Mouse (Mus musculus) kidney, adult 18-20 months (tissue): ENCODE results near the gene Phf21b.
"Not testable (repeated sequence)": the region's sequence is repeated elsewhere in the genome, so short reads cannot be mapped to it uniquely, and the experiment has no call there.

Experiments used
- DNase-seq: peaks from one replicate; pipeline ENCODE4 v3.0.0; 2021

Gene Phf21b

DNA sequence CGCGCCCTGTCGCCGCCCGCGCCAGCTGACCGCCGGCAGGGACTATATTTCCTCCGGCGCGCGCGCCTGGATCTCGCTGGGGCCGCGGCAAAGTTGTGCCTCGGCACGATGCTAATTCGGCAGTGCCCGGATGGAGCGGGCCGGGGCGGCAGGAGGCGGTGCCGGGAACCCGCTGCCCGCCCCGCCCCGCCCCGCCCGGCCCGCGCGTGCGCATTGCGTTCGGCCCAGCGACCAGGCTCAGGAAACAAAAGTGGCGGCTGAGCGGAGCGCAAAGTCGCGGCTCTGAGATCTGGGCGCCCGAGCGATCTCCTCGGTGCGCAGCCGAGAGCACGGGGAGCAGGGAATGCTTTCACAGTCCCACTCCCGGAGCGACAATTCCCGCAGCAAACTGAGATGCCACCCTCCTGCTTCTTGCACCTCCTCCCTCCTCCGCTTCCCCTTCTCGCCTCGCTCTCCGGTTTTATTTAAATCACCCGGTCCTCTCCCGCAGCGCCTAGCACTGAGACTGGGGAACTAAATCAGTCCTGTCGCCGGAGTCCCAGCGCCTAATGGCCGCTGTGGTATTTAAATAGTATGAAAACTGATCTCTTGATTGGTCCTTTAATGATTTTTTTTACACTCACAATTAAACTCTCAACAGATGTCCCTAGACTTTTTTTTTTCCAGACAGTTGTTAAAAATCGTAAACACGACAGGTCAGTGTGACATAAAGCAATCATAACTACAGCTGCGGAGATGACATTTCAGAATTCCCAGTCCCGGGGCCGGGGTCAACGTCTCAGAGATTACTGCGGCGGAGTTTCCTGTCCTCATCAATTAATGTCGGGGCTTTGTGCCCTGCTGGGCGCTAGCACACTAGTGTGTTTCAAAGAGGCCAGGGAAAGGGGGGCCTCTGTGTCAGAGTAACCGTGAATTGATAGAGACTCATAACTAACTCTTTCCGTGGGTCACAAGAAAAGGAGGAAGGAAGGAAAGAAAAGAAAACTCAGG, at the start of gene Phf21b:
TSS of gene Phf21b (minus strand) at position 44 of the 990 bp plus-strand sequence.
- peak; percentile 88 for DNase-seq

GRCm38 (mm10) chr15:84903843-84904385, 48.1 kb upstream of the Phf21b start:
- no peak for DNase-seq

DNA sequence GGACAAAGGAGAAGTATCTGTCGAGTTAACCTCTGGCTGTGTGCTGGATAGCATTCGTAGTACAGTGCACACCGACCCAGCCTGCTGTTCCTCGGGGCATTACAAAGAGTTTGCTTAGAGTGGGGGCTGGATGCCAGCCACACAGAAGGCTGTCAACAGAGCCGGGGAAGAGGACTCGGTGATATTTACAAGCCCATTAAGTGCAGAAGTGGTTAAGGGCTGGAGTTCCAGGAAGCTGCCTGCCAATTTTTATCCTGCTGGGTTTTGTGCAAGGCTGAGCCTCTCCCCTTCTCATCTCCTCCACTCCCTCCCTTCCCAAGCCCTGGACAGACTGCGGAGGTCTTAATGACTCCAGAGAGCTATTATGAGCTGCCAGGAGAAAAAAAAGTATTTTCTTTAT, 42.2 kb upstream of the Phf21b start:
- no peak for DNase-seq

GRCm38 (mm10) chr15:84896664-84897063, 40.8 kb upstream of the Phf21b start:
- no peak for DNase-seq

DNA sequence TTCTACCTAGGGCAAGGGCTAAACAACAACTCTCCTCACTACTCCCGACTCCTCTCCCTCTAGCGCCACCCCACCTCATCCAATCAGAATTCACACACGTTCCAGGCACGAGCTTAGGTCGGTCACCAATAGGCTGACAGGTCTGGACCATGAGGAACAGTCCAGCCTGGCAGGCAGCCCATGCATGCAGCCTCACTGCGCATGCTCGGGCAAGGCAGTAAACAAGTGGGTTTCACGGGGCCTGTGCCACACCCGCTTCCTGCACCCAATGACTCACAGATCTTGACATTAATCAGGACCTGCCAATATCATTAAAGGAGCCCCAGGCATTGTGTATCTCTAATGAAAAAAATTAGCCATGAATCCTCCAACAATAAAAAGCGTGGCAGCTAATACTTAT, 40.4 kb upstream of the Phf21b start:
- not testable (repeated sequence) for DNase-seq

DNA sequence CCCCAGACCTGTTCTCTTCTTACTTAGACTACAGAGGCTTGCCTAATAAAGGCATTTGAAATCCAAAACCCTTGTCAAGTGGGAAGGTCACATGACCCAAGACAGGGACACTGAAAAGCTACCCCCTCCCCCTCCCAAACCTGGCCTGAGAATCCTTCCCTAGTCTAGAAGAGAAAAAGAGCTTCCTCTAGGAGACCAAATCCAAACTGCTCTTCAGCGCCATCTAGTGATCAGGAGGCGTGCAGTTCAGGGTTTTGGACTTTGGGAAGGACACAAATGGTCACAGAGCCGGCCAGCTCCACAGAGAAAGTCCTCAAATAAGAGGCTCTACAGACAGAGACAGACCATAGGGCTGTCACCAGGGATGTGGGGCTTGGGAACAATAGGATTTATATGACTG, 35.8 kb upstream of the Phf21b start:
- peak; percentile 68 for DNase-seq

- DNase-seq: no peak
These were observed 35.4 kb upstream of the Phf21b start for GRCm38 (mm10) chr15:84891246-84891645.

DNA sequence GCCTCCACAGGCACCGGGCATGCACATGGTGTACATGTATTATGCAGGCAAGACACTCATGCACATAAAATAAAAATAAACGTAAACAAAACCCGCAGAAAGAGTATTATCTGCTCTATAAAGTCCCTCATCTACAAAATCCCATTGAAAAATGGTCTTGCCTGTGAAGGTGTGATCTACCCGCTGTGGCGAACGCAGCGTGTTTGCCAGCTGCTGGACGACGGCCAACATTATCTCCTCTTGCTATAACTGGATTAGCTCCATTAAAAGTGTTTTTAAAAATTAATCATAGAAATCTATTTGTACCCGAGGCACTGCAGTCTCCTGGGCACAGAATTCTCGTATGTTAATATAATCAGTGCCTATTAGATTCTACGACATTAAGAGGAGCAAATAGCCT, 32.2 kb upstream of the Phf21b start:
- no peak for DNase-seq

- DNase-seq: no peak
These were observed 21.4 kb upstream of the Phf21b start for GRCm38 (mm10) chr15:84877029-84877815.

DNA sequence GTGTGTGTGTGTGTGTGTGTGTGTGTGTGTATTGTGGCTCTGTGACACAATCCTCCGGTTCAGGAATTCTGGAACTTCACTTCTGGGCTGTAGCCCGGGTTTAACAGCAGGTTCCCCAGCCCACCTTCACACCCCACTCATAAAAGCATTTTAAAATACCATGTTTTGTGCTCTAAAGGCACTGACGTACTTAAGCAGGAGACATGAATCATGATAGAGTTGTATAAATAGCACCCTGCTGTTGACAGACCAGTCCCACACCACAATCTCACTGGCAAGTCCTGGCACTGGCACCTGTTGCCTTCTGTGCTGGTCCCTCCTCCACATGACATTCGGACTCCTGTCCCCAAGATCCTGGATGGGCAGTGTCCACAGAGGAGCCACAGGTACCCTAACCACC, 18.0 kb upstream of the Phf21b start:
- no peak for DNase-seq

- no peak for DNase-seq
These were observed 17.2 kb upstream of the Phf21b start for GRCm38 (mm10) chr15:84873079-84873478.

DNA sequence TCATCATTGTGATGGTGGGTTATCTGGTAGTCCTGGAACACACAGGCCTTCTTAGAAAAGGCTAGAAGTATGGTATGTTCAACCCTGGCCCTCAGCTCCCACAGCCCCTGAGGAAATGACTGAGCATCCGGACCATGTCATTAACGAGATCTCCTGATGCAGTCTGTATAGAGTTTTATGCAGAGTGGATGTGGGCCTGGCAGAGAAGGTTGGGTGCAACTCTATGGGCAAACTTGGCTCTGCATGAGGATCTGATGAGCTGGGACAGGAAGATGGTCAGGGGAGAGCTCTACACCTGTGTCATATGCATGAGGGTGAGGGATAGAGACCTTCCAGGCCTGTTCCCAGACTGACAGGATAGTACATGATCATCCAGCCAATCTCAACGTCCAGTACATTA, 16.0 kb upstream of the Phf21b start:
- DNase-seq: no peak

GRCm38 (mm10) chr15:84861911-84862310, 6.1 kb upstream of the Phf21b start:
- DNase-seq: no peak

- DNase-seq: no peak
These were observed 1.8 kb upstream of the Phf21b start for GRCm38 (mm10) chr15:84857623-84858022.

- DNase-seq: peak; percentile 64
These were observed 638 bp downstream of the Phf21b start for GRCm38 (mm10) chr15:84854921-84855901.

- DNase-seq: peak; percentile 15
These were observed 1.6 kb downstream of the Phf21b start for GRCm38 (mm10) chr15:84854171-84854811.

GRCm38 (mm10) chr15:84853261-84854137, 2.4 kb downstream of the Phf21b start:
- DNase-seq: peak; percentile 77

- peak; percentile 21 for DNase-seq
These were observed 3.3 kb downstream of the Phf21b start for GRCm38 (mm10) chr15:84852457-84853070.

DNA sequence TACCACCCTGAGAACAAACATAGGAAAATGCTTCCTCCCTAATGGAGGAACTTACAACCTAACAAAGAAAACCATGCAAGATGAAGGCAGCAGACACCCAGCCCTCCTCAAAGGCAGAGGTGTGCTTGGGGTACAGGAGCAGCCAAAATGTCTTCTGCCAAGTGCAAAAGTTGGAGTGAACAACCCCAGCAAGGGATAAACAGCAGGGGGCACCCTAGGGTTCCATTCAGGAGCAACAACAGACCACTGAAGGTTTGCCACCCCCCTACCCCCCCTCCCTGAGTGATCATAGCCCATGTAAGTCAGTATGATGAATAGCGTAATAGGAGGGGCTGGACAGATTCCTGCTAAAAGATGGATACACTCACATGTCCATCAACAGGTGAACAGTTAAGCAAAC, 5.5 kb downstream of the Phf21b start:
- DNase-seq: no peak

DNA sequence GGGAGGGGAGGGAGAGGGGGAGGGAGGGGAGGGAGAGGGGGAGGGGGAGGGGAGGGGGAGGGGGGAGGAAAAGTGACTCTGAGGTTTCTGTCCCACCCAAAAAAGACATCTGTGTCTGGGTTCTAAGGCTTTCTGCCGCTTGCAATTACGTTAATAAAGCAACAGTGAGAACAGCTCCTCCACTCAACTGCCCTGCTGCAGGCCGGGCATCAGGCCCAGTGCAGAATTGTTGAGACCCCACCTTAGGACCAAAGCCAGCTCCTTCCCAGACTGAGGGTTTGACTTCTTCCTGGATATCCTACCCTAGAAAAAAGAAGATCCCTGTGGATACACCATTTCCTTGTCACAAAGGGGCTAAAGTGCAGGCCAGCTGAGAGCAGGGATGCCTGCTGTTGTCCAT, 9.6 kb downstream of the Phf21b start:
- DNase-seq: no peak
